Mouse (Mus musculus): ENCODE data around the gene Rps16. TPM values are rescaled to one million over a fixed set of nuclear protein-coding genes. Genes with fewer than 3 reads are reported as not detected.
A peak's percentile ranks its signal among the peaks of the same experiment; 100 is the strongest.

Rps16 gene
- polyA plus RNA-seq, 1 experiment from 2014 or later, result 1,547 TPM

GRCm38 (mm10) chr7:28367663-28368275 is 17.3 kb downstream of the Rps16 start:
- no peak overlapping the region for H3K4me2 ChIP-seq
- no peaks in the 10 kb centered on the region for H3K9me3 ChIP-seq (ENCODE audit: control insufficient read depth, low read length)
- H3K4me3 ChIP-seq (ENCODE audit: low read depth, low read length), result no peak overlapping the region
- no peak for DNase-seq (ENCODE audit: low spot score)
- peaks cover 14% of the 10 kb centered on the region for H3K4me1 ChIP-seq (replicated peaks; ENCODE audit: control insufficient read depth, insufficient read depth, low read length)
- no peak overlapping the region for H3K9ac ChIP-seq (ENCODE audit: low read depth, low read length)
- 87% methylated on average over 16 of the region's 16 CpGs for WGBS
- H3K27ac ChIP-seq (ENCODE audit: low read depth, low read length), result no peak overlapping the region
- H3K36me3 ChIP-seq (ENCODE audit: control insufficient read depth, insufficient read depth, low read length), result peaks cover 20% of the 10 kb centered on the region
- no peak for ATAC-seq (replicated peaks; ENCODE audit: low FRiP score)
- H3K27me3 ChIP-seq (replicated peaks; ENCODE audit: control insufficient read depth, insufficient read depth, low read length), result no peaks in the 10 kb centered on the region

GRCm38 (mm10) chr7:28368276-28368920 is 17.9 kb downstream of the Rps16 start:
- Histone ChIP-seq H3K36me3 (ENCODE audit: control insufficient read depth, insufficient read depth, low read length) (peaks cover 19% of the 10 kb centered on the region), H3K27me3 (replicated peaks; ENCODE audit: control insufficient read depth, insufficient read depth, low read length) (no peaks in the 10 kb centered on the region), H3K27ac (ENCODE audit: low read depth, low read length) (no peak overlapping the region), H3K4me2 (no peak overlapping the region; the same call in 1 of the 2 replicates), H3K4me3 (ENCODE audit: low read depth, low read length) (no peak overlapping the region; the same call in 1 of the 2 replicates), H3K4me1 (replicated peaks; ENCODE audit: control insufficient read depth, insufficient read depth, low read length) (peaks cover 14% of the 10 kb centered on the region), H3K9me3 (ENCODE audit: control insufficient read depth, low read length) (no peaks in the 10 kb centered on the region), H3K9ac (ENCODE audit: low read depth, low read length) (no peak overlapping the region)
- no peak for DNase-seq (ENCODE audit: low spot score)
- WGBS, result 87% methylated on average over 16 of the region's 16 CpGs
- no peak for ATAC-seq (replicated peaks; ENCODE audit: low FRiP score)

GRCm38 (mm10) chr7:28370051-28370450 is 19.6 kb downstream of the Rps16 start:
- WGBS, result 93% methylated on average over 14 of the region's 14 CpGs
- Histone ChIP-seq H3K27ac (ENCODE audit: low read depth, low read length) (no peak overlapping the region), H3K4me3 (ENCODE audit: low read depth, low read length) (0 out of 2 replicates have a peak overlapping the region, but pooled peaks have one; percentile 80), H3K27me3 (replicated peaks; ENCODE audit: control insufficient read depth, insufficient read depth, low read length) (no peaks in the 10 kb centered on the region), H3K36me3 (ENCODE audit: control insufficient read depth, insufficient read depth, low read length) (peaks cover 8% of the 10 kb centered on the region), H3K9ac (ENCODE audit: low read depth, low read length) (no peak overlapping the region), H3K9me3 (ENCODE audit: control insufficient read depth, low read length) (no peaks in the 10 kb centered on the region), H3K4me1 (replicated peaks; ENCODE audit: control insufficient read depth, insufficient read depth, low read length) (peaks cover 23% of the 10 kb centered on the region), H3K4me2 (peak overlapping the region; percentile 100)
- DNase-seq (ENCODE audit: low spot score) (no peak), ATAC-seq (replicated peaks; ENCODE audit: low FRiP score) (no peak)

DNA sequence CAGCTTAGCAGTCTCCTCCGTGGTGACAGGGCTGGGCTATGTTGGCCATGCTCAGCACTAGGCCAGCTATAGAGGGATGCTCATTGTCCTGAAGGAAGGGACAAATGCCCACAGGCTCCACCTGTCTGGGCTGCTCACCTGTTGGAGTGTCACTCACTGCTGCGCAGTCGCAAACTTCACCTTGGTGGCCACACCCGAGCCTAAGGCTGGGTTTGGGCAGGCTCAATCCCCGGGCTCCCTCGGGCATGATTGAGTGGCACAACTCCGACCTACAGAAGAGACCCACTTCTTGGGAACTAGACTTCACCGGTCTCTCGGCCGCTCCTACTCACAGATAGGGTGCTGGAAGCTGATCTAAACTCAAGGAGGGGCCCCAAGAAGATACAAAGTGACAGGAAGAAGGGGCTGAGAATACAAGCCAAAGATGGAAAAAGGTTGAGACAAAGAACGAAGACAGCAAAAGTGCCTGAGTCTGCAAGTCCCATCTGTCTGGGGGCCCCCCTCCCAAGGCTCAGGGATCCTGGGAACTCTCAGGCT is 20.6 kb downstream of the Rps16 start:
- H3K4me2 ChIP-seq, result peak overlapping the region; percentile 100
- H3K4me1 ChIP-seq (replicated peaks; ENCODE audit: control insufficient read depth, insufficient read depth, low read length), result peaks cover 26% of the 10 kb centered on the region
- H3K9ac ChIP-seq (ENCODE audit: low read depth, low read length), result peak overlapping the region; percentile 82
- H3K36me3 ChIP-seq (ENCODE audit: control insufficient read depth, insufficient read depth, low read length), result peaks cover 8% of the 10 kb centered on the region; the same call in 1 of the 2 replicates
- no peaks in the 10 kb centered on the region for H3K9me3 ChIP-seq (ENCODE audit: control insufficient read depth, low read length)
- peak overlapping the region; percentile 93 for H3K27ac ChIP-seq (ENCODE audit: low read depth, low read length)
- no peaks in the 10 kb centered on the region for H3K27me3 ChIP-seq (replicated peaks; ENCODE audit: control insufficient read depth, insufficient read depth, low read length)
- DNase-seq (ENCODE audit: low spot score) (no peak), ATAC-seq (replicated peaks; ENCODE audit: low FRiP score) (no peak)
- peak overlapping the region; percentile 80 for H3K4me3 ChIP-seq (ENCODE audit: low read depth, low read length)
- WGBS, result 10% methylated on average over 11 of the region's 11 CpGs

GRCm38 (mm10) chr7:28371514-28371989 is 21.1 kb downstream of the Rps16 start:
- DNase-seq (ENCODE audit: low spot score), result peak; percentile 69
- peak overlapping the region; percentile 100 for H3K4me2 ChIP-seq
- under 1% methylated on average over 42 of the region's 43 CpGs for WGBS
- H3K27ac ChIP-seq (ENCODE audit: low read depth, low read length), result peak overlapping the region; percentile 93
- H3K9ac ChIP-seq (ENCODE audit: low read depth, low read length), result peak overlapping the region; percentile 82
- H3K4me3 ChIP-seq (ENCODE audit: low read depth, low read length), result peak overlapping the region; percentile 80
- H3K9me3 ChIP-seq (ENCODE audit: control insufficient read depth, low read length), result no peaks in the 10 kb centered on the region
- H3K36me3 ChIP-seq (ENCODE audit: control insufficient read depth, insufficient read depth, low read length), result peaks cover 8% of the 10 kb centered on the region; the same call in 1 of the 2 replicates
- no peak for ATAC-seq (replicated peaks; ENCODE audit: low FRiP score)
- H3K27me3 ChIP-seq (replicated peaks; ENCODE audit: control insufficient read depth, insufficient read depth, low read length), result no peaks in the 10 kb centered on the region
- peaks cover 31% of the 10 kb centered on the region for H3K4me1 ChIP-seq (replicated peaks; ENCODE audit: control insufficient read depth, insufficient read depth, low read length)

- Histone ChIP-seq H3K9ac (ENCODE audit: low read depth, low read length) (peak within 1 kb of the TSS; percentile 82), H3K27ac (ENCODE audit: low read depth, low read length) (peak within 1 kb of the TSS; percentile 93), H3K9me3 (ENCODE audit: control insufficient read depth, low read length) (no peaks in the 10 kb centered on the region), H3K4me1 (replicated peaks; ENCODE audit: control insufficient read depth, insufficient read depth, low read length) (peaks cover 39% of the 10 kb centered on the region), H3K36me3 (ENCODE audit: control insufficient read depth, insufficient read depth, low read length) (peaks cover 3% of the 10 kb centered on the region; the same call in 1 of the 2 replicates), H3K4me2 (peak within 1 kb of the TSS; percentile 100), H3K4me3 (ENCODE audit: low read depth, low read length) (peak within 1 kb of the TSS; percentile 80), H3K27me3 (replicated peaks; ENCODE audit: control insufficient read depth, insufficient read depth, low read length) (no peaks in the 10 kb centered on the region)
- peak; percentile 86 for ATAC-seq (replicated peaks; ENCODE audit: low FRiP score)
- peak; percentile 99 for DNase-seq (ENCODE audit: low spot score)
- under 1% methylated on average over 66 of the region's 66 CpGs for WGBS
Observed at GRCm38 (mm10) chr7:28372251-28373108, 22.0 kb downstream of the Rps16 start, which contains the start of gene Plekhg2. Gene Plekhg2 (minus strand): TSS chr7:28372599.

DNA sequence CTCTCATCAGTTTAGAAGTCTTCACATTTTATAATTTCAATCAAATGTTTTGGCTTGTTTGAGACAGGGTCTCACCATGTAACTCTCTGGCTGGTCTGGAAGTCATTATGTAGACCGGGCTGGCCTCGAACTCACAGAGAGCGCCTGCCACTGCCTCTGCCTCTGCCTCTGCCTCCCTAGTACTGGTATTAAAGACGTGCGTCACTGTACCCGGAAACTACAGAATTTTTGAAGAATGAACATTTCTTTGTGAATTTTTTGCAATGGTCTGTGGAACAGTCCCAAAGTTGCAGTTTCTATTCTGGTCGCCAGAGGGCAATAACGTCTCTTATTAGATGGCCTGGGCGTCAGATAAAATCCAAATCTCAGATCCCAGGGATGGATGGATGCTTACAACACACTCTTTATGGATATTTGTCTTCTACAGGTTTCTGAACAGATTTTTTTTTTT is 22.7 kb downstream of the Rps16 start:
- DNase-seq (ENCODE audit: low spot score) (peak; percentile 57), ATAC-seq (replicated peaks; ENCODE audit: low FRiP score) (peak; percentile 3; the same call in 1 of the 2 replicates)

More for the DNA sequence above, 22.7 kb downstream of the Rps16 start:
- H3K4me3 ChIP-seq (ENCODE audit: low read depth, low read length), result peak overlapping the region; percentile 80
- peak overlapping the region; percentile 93; the same call in 1 of the 2 replicates for H3K27ac ChIP-seq (ENCODE audit: low read depth, low read length)
- peak overlapping the region; percentile 100 for H3K4me2 ChIP-seq
- peak overlapping the region; percentile 58; the same call in 1 of the 2 replicates for H3K9ac ChIP-seq (ENCODE audit: low read depth, low read length)
- H3K4me1 ChIP-seq (replicated peaks; ENCODE audit: control insufficient read depth, insufficient read depth, low read length), result peaks cover 46% of the 10 kb centered on the region
- H3K27me3 ChIP-seq (replicated peaks; ENCODE audit: control insufficient read depth, insufficient read depth, low read length), result no peaks in the 10 kb centered on the region
- no peaks in the 10 kb centered on the region for H3K9me3 ChIP-seq (ENCODE audit: control insufficient read depth, low read length)
- H3K36me3 ChIP-seq (ENCODE audit: control insufficient read depth, insufficient read depth, low read length), result peaks cover 10% of the 10 kb centered on the region
- under 1% methylated on average over 9 of the region's 9 CpGs for WGBS
